Mouse (Mus musculus) forebrain, embryonic 11.5 days (tissue): ENCODE results near the gene Ccdc157. TPM values are rescaled to one million over a fixed set of nuclear protein-coding genes. Genes with fewer than 3 reads are reported as not detected.

ENCODE experiments used
- ATAC-seq: fragments of 200-750 bp; cut with Nextera tagmentation; replicated peaks from 2 replicates; pipeline ENCODE4 v1.8.0; 2017; ENCODE audit warnings: moderate TSS enrichment; ENCODE audit not compliant: low FRiP score
- DNase-seq: peaks from one replicate; pipeline ENCODE4 v3.0.0-alpha.2; 2017; ENCODE audit warnings: low spot score
- H3K27ac ChIP-seq: fragments of 300-500 bp; sonication (generic); 2 replicates; pipeline ENCODE4 v1.5.1; 2014; ENCODE audit warnings: low read depth, low read length
- H3K27me3 ChIP-seq: fragments of 300-500 bp; sonication (generic); 2 replicates; pipeline ENCODE4 v1.6.1; 2014; ENCODE audit warnings: mild to moderate bottlenecking, low read length, mixed read lengths; ENCODE audit not compliant: control insufficient read depth, insufficient read depth
- H3K36me3 ChIP-seq: fragments of 300-500 bp; sonication (generic); 2 replicates; pipeline ENCODE4 v1.6.1; 2014; ENCODE audit warnings: mild to moderate bottlenecking, low read length, moderate library complexity, mixed read lengths; ENCODE audit not compliant: control insufficient read depth, insufficient read depth
- H3K4me1 ChIP-seq: fragments of 300-500 bp; sonication (generic); replicated peaks from 2 replicates; pipeline ENCODE4 v1.6.1; 2014; ENCODE audit warnings: low read length, mixed read lengths; ENCODE audit not compliant: control insufficient read depth, insufficient read depth
- H3K4me2 ChIP-seq: fragments of 300-500 bp; sonication (generic); 2 replicates; pipeline ENCODE4 v1.6.1; 2014; ENCODE audit warnings: low read depth, mild to moderate bottlenecking, low read length, moderate library complexity, mixed read lengths; ENCODE audit not compliant: severe bottlenecking
- H3K4me3 ChIP-seq: fragments of 300-500 bp; sonication (generic); 2 replicates; pipeline ENCODE4 v1.5.1; 2014; ENCODE audit warnings: low read depth, low read length
- H3K9ac ChIP-seq: fragments of 300-500 bp; sonication (generic); 2 replicates; pipeline ENCODE4 v1.6.1; 2014; ENCODE audit warnings: low read length
- H3K9me3 ChIP-seq: fragments of 300-500 bp; sonication (generic); 2 replicates; pipeline ENCODE4 v1.6.1; 2016; ENCODE audit warnings: low read length, mixed read lengths; ENCODE audit not compliant: control insufficient read depth
- WGBS: fragments of 180-500 bp; shearing (Covaris S2); extraction: QIAGEN DNeasy Blood & Tissue Kit; methylation state at CpG from one replicate; pipeline ENCODE4 v1.1.7; 2014; 5-methylcytosine and 5-hydroxymethylcytosine counted together
- polyA plus RNA-seq: library from polyadenylated mRNA; unstranded; fragments of >200 nt; fragmentation: Nextera tagmentation; extraction: Ambion mirVana; gene quantifications from 2 replicates; pipeline ENCODE4 v1.2.1, GENCODE M21; 2014

Gene Ccdc157
- polyA plus RNA-seq, 1 experiment from 2014 or later = 5.9 TPM

DNA sequence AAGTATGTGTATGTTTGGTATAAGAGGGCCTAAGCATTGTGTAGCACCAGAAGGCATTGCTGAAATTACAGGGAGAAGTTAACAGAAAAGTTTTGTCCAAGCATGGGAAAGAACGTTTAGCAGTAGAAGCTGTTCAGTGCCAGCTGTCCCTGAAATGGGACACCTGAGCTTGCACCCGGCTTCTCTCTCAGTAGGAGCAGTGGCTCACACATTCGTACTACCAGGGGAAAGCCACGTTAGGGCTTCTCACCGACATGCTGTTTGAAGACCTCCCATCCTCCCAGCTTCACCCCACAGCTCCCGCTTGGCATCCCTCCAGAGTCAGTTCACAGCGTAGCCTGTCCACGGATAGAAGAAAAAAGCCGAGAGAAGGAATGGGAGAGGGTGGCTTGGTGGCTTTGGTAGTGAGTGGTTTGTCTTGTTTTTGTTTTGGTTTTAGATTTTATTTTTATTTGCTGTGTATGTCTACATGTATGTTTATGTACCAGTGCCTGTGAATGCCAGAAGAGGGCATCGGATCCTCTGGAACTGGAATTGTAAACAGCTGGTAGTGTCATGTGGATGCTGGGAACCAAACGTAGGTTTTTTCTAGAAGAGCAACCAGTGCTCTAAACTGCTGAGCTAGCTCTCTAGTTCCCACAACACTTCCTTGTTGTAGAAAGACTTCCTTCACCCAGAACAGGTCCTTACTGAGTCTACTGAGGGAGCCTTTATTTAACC lies 42.0 kb upstream of the Ccdc157 start:
- WGBS = 83% methylated on average over 11 of the region's 11 CpGs

GRCm38 (mm10) chr11:4197691-4198090 lies 37.6 kb upstream of the Ccdc157 start:
- DNase-seq = no peak
- 92% methylated on average over 1 of the region's 1 CpGs for WGBS
- no peak overlapping the region for H3K4me3 ChIP-seq

More for the DNA sequence above, 42.0 kb upstream of the Ccdc157 start:
- Histone ChIP-seq H3K4me1 (no peaks in the 10 kb centered on the region), H3K4me2 (no peak overlapping the region), H3K27ac (no peak overlapping the region), H3K36me3 (no peaks in the 10 kb centered on the region), H3K4me3 (no peak overlapping the region), H3K27me3 (no peaks in the 10 kb centered on the region), H3K9me3 (no peaks in the 10 kb centered on the region), H3K9ac (no peak overlapping the region)
- ATAC-seq (no peak), DNase-seq (no peak)

DNA sequence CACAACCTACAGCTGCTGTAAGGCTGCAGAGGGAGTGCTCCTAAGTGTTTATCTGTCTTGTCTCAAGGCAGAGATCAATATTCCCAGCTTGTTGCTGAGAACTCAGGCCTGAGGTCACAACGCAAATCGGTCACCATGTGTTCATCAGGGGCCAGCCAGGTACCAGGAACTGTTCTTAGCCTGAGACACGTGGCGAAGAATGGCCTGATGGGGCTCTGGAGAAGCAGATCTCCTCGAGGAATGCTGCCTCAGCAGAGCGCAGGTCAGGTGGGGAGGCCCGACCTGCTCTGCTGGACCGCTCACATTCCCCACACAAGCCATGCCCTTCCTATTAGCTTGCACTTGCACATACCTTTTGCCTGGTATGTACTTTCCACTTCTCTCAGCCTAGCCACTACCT lies 36.5 kb upstream of the Ccdc157 start:
- no peaks in the 10 kb centered on the region for H3K9me3 ChIP-seq
- no peak overlapping the region for H3K4me3 ChIP-seq
- DNase-seq = no peak
- no peak overlapping the region for H3K4me2 ChIP-seq
- WGBS = 82% methylated on average over 8 of the region's 8 CpGs
- no peaks in the 10 kb centered on the region for H3K4me1 ChIP-seq
- H3K27me3 ChIP-seq = no peaks in the 10 kb centered on the region
- H3K9ac ChIP-seq = no peak overlapping the region
- no peak overlapping the region for H3K27ac ChIP-seq
- no peak for ATAC-seq
- H3K36me3 ChIP-seq = no peaks in the 10 kb centered on the region

More at GRCm38 (mm10) chr11:4197691-4198090, 37.6 kb upstream of the Ccdc157 start:
- Histone ChIP-seq H3K4me1 (no peaks in the 10 kb centered on the region), H3K36me3 (no peaks in the 10 kb centered on the region), H3K9ac (no peak overlapping the region), H3K9me3 (no peaks in the 10 kb centered on the region), H3K4me2 (no peak overlapping the region), H3K27me3 (no peaks in the 10 kb centered on the region), H3K27ac (no peak overlapping the region)
- ATAC-seq = no peak

DNA sequence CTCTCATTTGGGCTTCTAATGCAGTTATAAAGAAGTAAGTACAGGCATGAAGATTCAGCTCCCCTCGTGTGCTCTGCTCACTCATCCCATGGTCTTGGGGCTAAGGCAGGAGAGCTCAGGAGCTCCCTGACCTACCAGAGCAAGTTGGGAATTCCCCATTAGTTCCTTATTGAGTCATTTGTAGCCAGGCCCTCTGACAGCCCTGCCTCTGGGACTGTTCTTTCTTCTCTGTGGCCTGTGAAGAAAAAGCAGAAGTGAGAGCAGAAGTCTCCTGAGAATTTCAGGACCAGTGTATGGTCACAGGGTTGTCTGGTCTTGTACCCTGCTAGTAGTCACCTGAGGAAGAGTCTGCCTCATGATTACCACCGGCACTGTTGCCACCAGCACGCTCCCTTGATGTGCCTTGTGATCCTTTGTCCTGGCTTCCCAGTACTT lies 35.5 kb upstream of the Ccdc157 start:
- Histone ChIP-seq H3K27ac (no peak overlapping the region), H3K9ac (no peak overlapping the region), H3K9me3 (no peaks in the 10 kb centered on the region), H3K4me2 (no peak overlapping the region), H3K4me1 (no peaks in the 10 kb centered on the region), H3K4me3 (no peak overlapping the region), H3K27me3 (no peaks in the 10 kb centered on the region), H3K36me3 (no peaks in the 10 kb centered on the region)
- 81% methylated on average over 3 of the region's 3 CpGs for WGBS
- DNase-seq (no peak), ATAC-seq (no peak)

- H3K27ac ChIP-seq = no peak overlapping the region
- H3K27me3 ChIP-seq = no peaks in the 10 kb centered on the region
- no peaks in the 10 kb centered on the region for H3K36me3 ChIP-seq
- DNase-seq (no peak), ATAC-seq (no peak)
- no peaks in the 10 kb centered on the region for H3K9me3 ChIP-seq
- no peak overlapping the region for H3K4me3 ChIP-seq
- no peak overlapping the region for H3K9ac ChIP-seq
- H3K4me2 ChIP-seq = no peak overlapping the region
- H3K4me1 ChIP-seq = no peaks in the 10 kb centered on the region
These were observed 33.3 kb upstream of the Ccdc157 start for GRCm38 (mm10) chr11:4193420-4193819.

- Histone ChIP-seq H3K27ac (no peak overlapping the region), H3K36me3 (no peaks in the 10 kb centered on the region), H3K27me3 (no peaks in the 10 kb centered on the region), H3K4me2 (no peak overlapping the region), H3K9me3 (no peaks in the 10 kb centered on the region), H3K4me1 (peaks cover 1% of the 10 kb centered on the region; the same call in 1 of the 2 replicates), H3K4me3 (no peak overlapping the region), H3K9ac (no peak overlapping the region)
- no peak for ATAC-seq
- WGBS = 71% methylated on average over 3 of the region's 3 CpGs
- DNase-seq = no peak
These were observed 32.7 kb upstream of the Ccdc157 start for GRCm38 (mm10) chr11:4192757-4193156.

- no peak overlapping the region for H3K4me3 ChIP-seq
- ATAC-seq (no peak), DNase-seq (no peak)
- 81% methylated on average over 3 of the region's 3 CpGs for WGBS
- no peak overlapping the region for H3K4me2 ChIP-seq
- H3K27me3 ChIP-seq = no peaks in the 10 kb centered on the region
- H3K4me1 ChIP-seq = peaks cover 5% of the 10 kb centered on the region
- no peak overlapping the region for H3K9ac ChIP-seq
- H3K9me3 ChIP-seq = no peaks in the 10 kb centered on the region
- no peaks in the 10 kb centered on the region for H3K36me3 ChIP-seq
- no peak overlapping the region for H3K27ac ChIP-seq
These were observed 30.6 kb upstream of the Ccdc157 start for GRCm38 (mm10) chr11:4190677-4191076.

DNA sequence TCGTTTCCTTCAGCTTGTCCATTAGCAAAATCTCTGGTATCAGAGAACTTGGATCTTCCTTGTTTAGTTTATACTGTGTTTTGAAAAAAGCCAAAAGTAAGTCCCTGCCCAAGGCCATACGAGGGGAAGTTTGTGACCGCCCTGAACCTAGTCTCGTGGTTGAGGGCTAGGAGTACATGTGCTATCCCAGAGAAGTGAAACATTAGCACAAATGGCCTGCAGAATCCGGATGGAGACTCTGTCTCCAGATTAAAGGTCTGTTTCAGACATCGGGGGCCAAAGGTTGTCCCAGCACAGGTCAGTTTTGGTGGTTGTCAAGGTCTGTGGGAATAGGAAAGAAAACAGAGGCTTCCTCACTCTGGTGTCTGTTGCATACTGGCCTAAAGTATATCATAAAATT lies 29.1 kb upstream of the Ccdc157 start:
- ATAC-seq = no peak
- H3K4me2 ChIP-seq = no peak overlapping the region

GRCm38 (mm10) chr11:4187318-4187700 lies 27.2 kb upstream of the Ccdc157 start:
- ATAC-seq = no peak
- WGBS = 18% methylated on average over 9 of the region's 9 CpGs
- H3K4me2 ChIP-seq = peak overlapping the region; percentile 93
- DNase-seq = no peak
- no peaks in the 10 kb centered on the region for H3K9me3 ChIP-seq
- peak overlapping the region; percentile 88 for H3K9ac ChIP-seq
- H3K4me3 ChIP-seq = peak overlapping the region; percentile 78
- peaks cover 3% of the 10 kb centered on the region; the same call in 1 of the 2 replicates for H3K36me3 ChIP-seq
- no peaks in the 10 kb centered on the region for H3K27me3 ChIP-seq
- H3K27ac ChIP-seq = no peak overlapping the region
- H3K4me1 ChIP-seq = peaks cover 5% of the 10 kb centered on the region

More for the DNA sequence above, 29.1 kb upstream of the Ccdc157 start:
- H3K27ac ChIP-seq = no peak overlapping the region
- peaks cover 5% of the 10 kb centered on the region for H3K4me1 ChIP-seq
- no peak overlapping the region for H3K4me3 ChIP-seq
- 90% methylated on average over 6 of the region's 6 CpGs for WGBS
- no peak overlapping the region for H3K9ac ChIP-seq
- no peaks in the 10 kb centered on the region for H3K9me3 ChIP-seq
- DNase-seq = no peak
- no peaks in the 10 kb centered on the region for H3K27me3 ChIP-seq
- no peaks in the 10 kb centered on the region for H3K36me3 ChIP-seq
